ENCODE assay signal across 31 mouse cellular contexts in genomic region chr8:112390108-112390507, GRCm38 (mm10).
"Had no signal": no experiment of that assay in that cellular context is flagged by ENCODE, and none has a peak within 500 bp of the region (broad histone marks: within the 10 kb centered on the region; RNA-seq: fewer than 3 reads in every experiment).

No protein-coding gene starts in this region.

- H3K27ac ChIP-seq: left cerebral cortex, adult 2 months; limb, embryonic 12.5 days; limb, embryonic 15.5 days; liver, embryonic 12.5 days; liver, embryonic 13.5 days; liver, embryonic 14.5 days; liver, embryonic 15.5 days; lung, embryonic 15.5 days; macrophage; midbrain, embryonic 10.5 days; midbrain, embryonic 12.5 days; midbrain, embryonic 13.5 days; midbrain, embryonic 15.5 days; neural tube, embryonic 12.5 days; neural tube, embryonic 13.5 days had no signal

- H3K36me3 ChIP-seq: limb, embryonic 12.5 days; limb, embryonic 15.5 days; liver, embryonic 12.5 days; liver, embryonic 13.5 days; liver, embryonic 15.5 days; lung, embryonic 15.5 days; midbrain, embryonic 10.5 days; midbrain, embryonic 12.5 days; midbrain, embryonic 13.5 days; midbrain, embryonic 15.5 days; neural tube, embryonic 12.5 days; neural tube, embryonic 13.5 days had no signal

- H3K4me3 ChIP-seq: left cerebral cortex, adult 2 months; limb, embryonic 12.5 days; limb, embryonic 15.5 days; liver, embryonic 12.5 days; liver, embryonic 13.5 days; liver, embryonic 15.5 days; lung, embryonic 15.5 days; megakaryocyte, embryonic 14.5 days; midbrain, embryonic 10.5 days; midbrain, embryonic 12.5 days; midbrain, embryonic 13.5 days; midbrain, embryonic 15.5 days; myocyte; neural tube, embryonic 12.5 days; neural tube, embryonic 13.5 days had no signal

- DNase-seq: left cerebral cortex, postnatal 4 days; liver; liver, embryonic 13.5 days; liver, postnatal 0 days; lung, adult 18-20 months; lung, embryonic 14.5 days; lung, postnatal 10 days; lung, postnatal 14 days; lung, postnatal 36 days; lung, postnatal 4 days; midbrain, embryonic 14.5 days had no signal

- H3K4me1 ChIP-seq: limb, embryonic 12.5 days; limb, embryonic 15.5 days; liver, embryonic 12.5 days; liver, embryonic 13.5 days; liver, embryonic 15.5 days; lung, embryonic 15.5 days; megakaryocyte, embryonic 14.5 days; midbrain, embryonic 10.5 days; midbrain, embryonic 12.5 days; midbrain, embryonic 13.5 days; midbrain, embryonic 15.5 days; neural tube, embryonic 12.5 days; neural tube, embryonic 13.5 days had no signal

- H3K9me3 ChIP-seq: limb, embryonic 12.5 days; limb, embryonic 15.5 days; lung, embryonic 15.5 days; midbrain, embryonic 15.5 days had no signal

- H3K4me2 ChIP-seq: limb, embryonic 12.5 days; limb, embryonic 15.5 days; liver, embryonic 11.5 days; liver, embryonic 12.5 days; liver, embryonic 13.5 days; liver, embryonic 15.5 days; lung, embryonic 14.5 days; lung, embryonic 15.5 days; midbrain, embryonic 11.5 days; midbrain, embryonic 12.5 days; midbrain, embryonic 13.5 days; midbrain, embryonic 15.5 days; neural tube, embryonic 12.5 days; neural tube, embryonic 13.5 days had no signal

- H3K9ac ChIP-seq: limb, embryonic 12.5 days; limb, embryonic 15.5 days; liver, embryonic 12.5 days; liver, embryonic 13.5 days; liver, embryonic 14.5 days; liver, embryonic 15.5 days; liver, postnatal 0 days; lung, embryonic 14.5 days; lung, embryonic 15.5 days; midbrain, embryonic 12.5 days; midbrain, embryonic 13.5 days; midbrain, embryonic 15.5 days; neural tube, embryonic 12.5 days; neural tube, embryonic 13.5 days had no signal

- H3K27me3 ChIP-seq: limb, embryonic 12.5 days; limb, embryonic 15.5 days; liver, embryonic 12.5 days; liver, embryonic 13.5 days; liver, embryonic 15.5 days; lung, embryonic 15.5 days; megakaryocyte, embryonic 14.5 days; midbrain, embryonic 12.5 days; midbrain, embryonic 13.5 days; midbrain, embryonic 15.5 days; neural tube, embryonic 12.5 days; neural tube, embryonic 13.5 days had no signal

- ATAC-seq: liver, embryonic 12.5 days; liver, postnatal 0 days; lung, postnatal 0 days; midbrain, embryonic 13.5 days; midbrain, embryonic 15.5 days; midbrain, embryonic 16.5 days had no signal
